Mouse (Mus musculus) adrenal gland, postnatal 4 days (tissue): Measurements from ENCODE around the gene Hs1bp3. TPM values are rescaled to one million over a fixed set of nuclear protein-coding genes. Genes with fewer than 3 reads are reported as not detected.

ENCODE experiments used
- DNase-seq, 2 experiments: peaks; one replicate each; pipeline ENCODE4 v3.0.0; 2021 to 2022; ENCODE audit warnings: low spot score in 2 of 2, mixed read lengths in 2 of 2
- long read RNA-seq, 2 experiments: library from polyadenylated mRNA; stranded (forward); transcript quantifications; one replicate each; pipeline ENCODE4 v2.0.0; 2021
- total RNA-seq, 2 experiments: library from RNA; stranded (reverse); gene quantifications; 2 replicates each; pipeline ENCODE4 v1.2.3; 2021

Gene Hs1bp3
- 10 to 100 TPM; 17.0 to 18.5 TPM for total RNA-seq
- long read RNA-seq, experiment 1, transcript Hs1bp3-201 (7 exons, 2,959 nt) = major isoform, 5 of 11 reads
- long read RNA-seq, experiment 1, partial matches to known transcripts = 6 of 11 reads
- long read RNA-seq, experiment 1, other reads (novel, unspliced or antisense) = 0 of 11 reads
- long read RNA-seq, experiment 2, transcript Hs1bp3-201 (7 exons, 2,959 nt) = major isoform, 13 of 23 reads
- long read RNA-seq, experiment 2, partial matches to known transcripts = 6 of 23 reads
- long read RNA-seq, experiment 2, other reads (novel, unspliced or antisense) = 4 of 23 reads

- DNase-seq = peak; percentile 76 to 77
Measured at GRCm38 (mm10) chr12:8313270-8313771, at the start of gene Hs1bp3. Hs1bp3 (plus strand) TSS chr12:8313432.

GRCm38 (mm10) chr12:8266311-8266710, 46.9 kb upstream of the Hs1bp3 start:
- no peak for DNase-seq

- DNase-seq = no peak
Measured at GRCm38 (mm10) chr12:8269627-8270026, 43.6 kb upstream of the Hs1bp3 start.

GRCm38 (mm10) chr12:8271405-8271804, 41.8 kb upstream of the Hs1bp3 start:
- DNase-seq = no peak

GRCm38 (mm10) chr12:8273471-8274171, 39.6 kb upstream of the Hs1bp3 start:
- DNase-seq = no peak

GRCm38 (mm10) chr12:8275424-8275823, 37.8 kb upstream of the Hs1bp3 start:
- no peak for DNase-seq

- DNase-seq = no peak
Measured at GRCm38 (mm10) chr12:8281225-8282017, 31.8 kb upstream of the Hs1bp3 start.

- DNase-seq = no peak
Measured at GRCm38 (mm10) chr12:8287970-8288369, 25.3 kb upstream of the Hs1bp3 start.

GRCm38 (mm10) chr12:8289099-8289498, 24.1 kb upstream of the Hs1bp3 start:
- no peak for DNase-seq

GRCm38 (mm10) chr12:8289499-8289898, 23.7 kb upstream of the Hs1bp3 start:
- no peak for DNase-seq

- DNase-seq = no peak
Measured at GRCm38 (mm10) chr12:8291157-8291853, 21.9 kb upstream of the Hs1bp3 start.

GRCm38 (mm10) chr12:8295307-8295913, 17.8 kb upstream of the Hs1bp3 start:
- no peak for DNase-seq

GRCm38 (mm10) chr12:8296154-8296553, 17.1 kb upstream of the Hs1bp3 start:
- DNase-seq = no peak

- DNase-seq = no peak
Measured at GRCm38 (mm10) chr12:8297586-8298214, 15.5 kb upstream of the Hs1bp3 start.

GRCm38 (mm10) chr12:8298361-8299142, 14.7 kb upstream of the Hs1bp3 start:
- no peak for DNase-seq

GRCm38 (mm10) chr12:8299143-8300110, 13.8 kb upstream of the Hs1bp3 start:
- no peak for DNase-seq

GRCm38 (mm10) chr12:8300111-8300480, 13.1 kb upstream of the Hs1bp3 start:
- DNase-seq = no peak

- DNase-seq = no peak
Measured at GRCm38 (mm10) chr12:8300521-8300920, 12.7 kb upstream of the Hs1bp3 start.
